Mouse (Mus musculus) CD4-positive, CD25-positive, alpha-beta regulatory T cell, adult 2 months (primary cell): ENCODE data around the gene Cox6b1.

Source experiments
- DNase-seq: peaks from one replicate; pipeline ENCODE4 v3.0.0-alpha.2; 2012; ENCODE audit warnings: low read depth, low spot score

Cox6b1 gene

DNA sequence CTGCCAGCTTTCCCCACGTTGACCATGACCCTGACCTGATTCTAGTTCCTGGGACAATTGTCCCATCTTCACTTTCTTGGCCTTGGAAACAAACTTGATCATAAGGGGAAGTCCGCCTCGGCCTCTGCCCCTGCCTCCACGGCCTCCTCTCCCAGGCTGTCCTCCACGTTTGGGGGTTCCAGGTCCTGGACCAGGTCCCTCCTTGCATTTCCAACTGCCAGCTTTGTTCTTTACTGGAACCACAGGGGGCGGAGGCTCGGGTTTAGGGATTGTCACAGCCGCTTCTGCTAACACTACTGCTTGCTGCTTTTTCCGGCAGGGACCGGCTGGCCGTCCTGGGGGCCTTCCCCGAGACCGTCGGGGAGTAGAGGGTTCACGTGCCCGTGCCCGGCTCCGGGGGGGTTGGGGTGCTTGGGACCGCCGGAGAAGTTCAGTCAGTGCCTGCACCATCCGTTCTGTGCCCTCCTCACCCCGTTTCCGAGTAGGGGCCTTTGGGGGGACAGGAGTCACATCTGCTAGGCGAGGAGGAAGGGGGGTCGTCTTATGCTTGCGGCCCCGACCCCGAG lies 39.4 kb downstream of the Cox6b1 start:
- DNase-seq: no peak

DNA sequence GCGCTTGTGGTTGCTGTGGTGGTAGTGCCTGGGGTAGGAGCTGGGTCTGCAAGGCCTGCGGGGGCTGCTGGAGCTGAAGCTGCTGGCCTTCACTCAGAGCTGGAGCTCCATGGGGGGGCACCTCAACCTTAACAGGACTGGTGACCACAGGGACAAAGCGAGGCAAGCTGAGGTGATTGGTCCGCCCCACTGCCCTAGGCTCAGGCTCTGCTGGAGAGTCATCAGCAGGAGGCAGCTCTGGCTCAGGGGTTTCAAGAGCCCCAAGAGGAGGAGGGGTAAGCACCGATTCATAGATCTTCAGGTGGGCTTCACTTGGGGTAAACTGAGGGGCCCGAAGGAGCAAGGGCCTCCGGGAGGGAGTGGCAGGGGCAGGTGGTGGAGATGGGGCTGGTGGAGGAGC lies 40.8 kb downstream of the Cox6b1 start:
- DNase-seq: no peak

DNA sequence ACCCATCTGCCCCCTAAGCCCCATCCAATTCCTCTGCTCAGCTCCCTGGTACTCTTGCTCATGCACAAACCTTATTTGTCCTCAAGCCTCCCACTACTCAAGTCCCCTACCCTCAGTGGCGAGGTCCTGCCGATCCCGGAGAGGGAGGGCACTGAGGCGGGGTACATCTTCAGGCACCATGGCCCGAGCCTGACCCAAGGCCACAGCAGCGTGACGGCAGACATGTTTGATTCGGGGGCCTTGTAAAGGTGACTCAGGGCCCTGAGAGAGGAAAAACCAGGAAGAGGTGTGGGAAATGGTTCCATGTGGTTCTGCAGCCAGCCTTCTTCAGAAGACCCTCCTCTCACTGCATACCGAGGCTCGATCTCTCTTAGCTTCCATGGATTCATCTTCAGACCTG lies 41.6 kb downstream of the Cox6b1 start:
- no peak for DNase-seq

DNA sequence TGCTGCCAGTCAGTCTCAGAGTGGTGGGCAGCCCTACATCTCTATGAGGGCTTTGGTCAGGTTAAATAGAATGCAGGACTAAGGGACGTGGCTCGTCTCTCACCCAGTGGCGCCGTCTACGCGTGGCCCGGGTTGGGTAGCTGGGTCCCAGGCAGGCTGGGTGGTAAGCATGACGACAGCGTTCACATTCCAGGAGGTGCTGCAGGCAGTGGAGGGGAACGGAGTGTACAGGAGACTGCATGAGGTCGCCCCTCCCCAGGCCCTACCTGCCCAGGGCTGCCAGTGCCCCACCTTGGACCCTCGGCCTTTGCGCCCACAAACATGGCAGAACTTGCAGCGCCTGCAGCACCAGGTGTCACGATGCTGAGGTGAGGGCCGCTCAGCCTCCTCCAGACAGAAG lies 44.4 kb downstream of the Cox6b1 start:
- DNase-seq: no peak

DNA sequence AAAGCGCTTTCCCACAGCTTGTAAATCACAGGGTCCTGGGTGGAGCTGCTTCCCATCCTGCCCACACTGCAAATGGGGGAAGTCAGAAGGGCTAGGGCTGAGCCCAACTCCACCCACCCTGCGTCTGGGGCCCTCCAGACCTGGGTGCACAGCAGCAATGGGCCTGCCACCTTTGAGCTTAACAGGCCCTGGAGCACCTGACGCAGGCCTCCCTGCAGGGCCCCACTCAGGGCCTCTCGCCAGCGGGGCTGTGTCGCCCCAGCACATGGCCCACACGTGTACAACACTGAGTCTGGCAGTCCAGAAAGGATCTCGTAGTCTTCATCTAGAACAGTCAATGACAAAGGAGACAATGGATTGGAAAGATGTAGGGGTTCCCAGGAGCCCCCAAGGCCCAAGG lies 46.0 kb downstream of the Cox6b1 start:
- no peak for DNase-seq

DNA sequence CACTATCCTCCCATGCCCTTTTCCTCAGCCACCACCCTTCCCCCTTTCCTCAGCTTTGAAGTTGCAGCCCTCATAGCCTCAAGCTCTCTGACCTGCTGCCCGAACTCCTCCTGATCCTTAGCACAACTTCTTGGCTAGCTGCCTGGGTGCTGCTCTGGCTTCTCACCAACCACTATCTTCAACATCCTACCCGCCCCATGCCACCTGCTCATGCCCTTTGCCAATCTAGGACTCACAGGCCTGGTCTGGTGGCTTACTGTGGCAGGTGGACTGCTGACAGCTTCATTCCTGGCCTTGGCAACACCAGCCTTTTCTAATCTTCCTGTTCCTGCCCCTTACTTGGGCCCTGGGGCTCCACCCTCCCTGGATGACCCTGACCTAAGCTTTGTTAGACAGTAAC lies 53.0 kb downstream of the Cox6b1 start:
- no peak for DNase-seq

DNA sequence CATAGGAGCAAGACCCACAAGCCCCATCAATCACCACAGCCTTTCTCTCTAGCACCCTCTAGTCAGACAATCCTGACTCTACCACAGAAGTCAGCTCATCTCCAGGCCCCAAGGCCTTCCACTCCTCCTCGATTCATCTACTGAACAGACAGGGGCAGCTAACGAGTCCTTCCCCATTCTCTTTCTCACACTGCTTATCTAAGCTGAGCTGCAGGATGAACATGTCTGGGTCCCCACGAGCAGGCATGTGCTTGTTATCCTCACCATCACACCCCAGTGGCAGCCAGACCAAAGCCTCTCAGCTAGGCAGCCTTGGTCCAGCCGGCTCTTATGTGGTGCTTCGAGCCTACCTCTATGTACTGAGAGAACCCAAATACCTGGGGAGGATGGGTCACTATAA lies 53.6 kb downstream of the Cox6b1 start:
- no peak for DNase-seq

DNA sequence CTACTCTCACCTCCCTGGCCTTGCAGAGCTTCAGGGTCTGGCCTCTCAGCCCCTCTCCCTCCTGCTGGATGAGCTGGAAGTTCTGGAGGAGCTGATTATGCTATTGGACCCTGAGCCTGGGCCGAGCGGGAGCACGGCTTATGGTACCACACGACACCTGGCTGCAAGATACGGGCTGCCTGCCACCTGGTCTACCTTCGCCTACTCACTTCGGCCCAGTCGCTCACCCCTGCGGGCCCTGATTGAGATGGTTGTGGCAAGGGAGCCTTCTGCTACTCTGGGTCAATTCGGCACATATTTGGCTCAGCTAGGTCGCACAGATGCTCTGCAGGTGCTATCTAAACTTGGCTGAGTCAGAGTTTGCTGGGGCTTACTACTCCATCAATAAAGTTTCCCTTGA lies 58.4 kb downstream of the Cox6b1 start:
- no peak for DNase-seq
